Mouse (Mus musculus) liver, embryonic 13.5 days (tissue): Measurements from ENCODE around the gene Tnfrsf21. TPM values are rescaled to one million over a fixed set of nuclear protein-coding genes. Genes with fewer than 3 reads are reported as not detected.

ENCODE experiments used
- ATAC-seq: fragments of 200-750 bp; cut with Nextera tagmentation; 2 replicates; pipeline ENCODE4 v1.8.0; 2017; ENCODE audit warnings: low read depth, mild to moderate bottlenecking, moderate number of reproducible peaks, moderate library complexity
- DNase-seq: peaks from one replicate; pipeline ENCODE4 v3.0.0; 2022
- H3K27ac ChIP-seq: fragments of 300-500 bp; sonication (generic); 2 replicates; pipeline ENCODE4 v1.5.1; 2015; ENCODE audit warnings: moderate library complexity, mild to moderate bottlenecking, inconsistent platforms
- H3K27me3 ChIP-seq: fragments of 300-500 bp; sonication (generic); 2 replicates; pipeline ENCODE4 v1.6.1; 2015; ENCODE audit warnings: mild to moderate bottlenecking, inconsistent platforms
- H3K36me3 ChIP-seq: fragments of 300-500 bp; sonication (generic); 2 replicates; pipeline ENCODE4 v1.6.1; 2015; ENCODE audit warnings: mild to moderate bottlenecking, inconsistent platforms
- H3K4me1 ChIP-seq: fragments of 300-500 bp; sonication (generic); replicated peaks from 2 replicates; pipeline ENCODE4 v1.6.1; 2015; ENCODE audit warnings: inconsistent platforms
- H3K4me2 ChIP-seq: fragments of 300-500 bp; sonication (generic); 2 replicates; pipeline ENCODE4 v1.6.1; 2015; ENCODE audit warnings: inconsistent platforms, mild to moderate bottlenecking, moderate library complexity
- H3K4me3 ChIP-seq: fragments of 300-500 bp; sonication (generic); replicated peaks from 2 replicates; pipeline ENCODE4 v1.5.1; 2015; ENCODE audit warnings: mild to moderate bottlenecking, inconsistent platforms
- H3K9ac ChIP-seq: fragments of 300-500 bp; sonication (generic); 2 replicates; pipeline ENCODE4 v1.6.1; 2015; ENCODE audit warnings: mild to moderate bottlenecking, inconsistent platforms
- H3K9me3 ChIP-seq: fragments of 300-500 bp; sonication (generic); replicated peaks from 2 replicates; pipeline ENCODE4 v1.6.1; 2016; ENCODE audit warnings: inconsistent platforms
- WGBS: fragments of 180-500 bp; shearing (Covaris S2); methylation state at CpG from one replicate; pipeline ENCODE4 v1.1.7; 2015; ENCODE audit not compliant: insufficient replicate concordance; 5-methylcytosine and 5-hydroxymethylcytosine counted together
- polyA plus RNA-seq: library from polyadenylated mRNA; unstranded; fragments of >200 nt; fragmentation: Nextera tagmentation; extraction: Ambion mirVana; gene quantifications from 2 replicates; pipeline ENCODE4 v1.2.1, GENCODE M21; 2015

The Tnfrsf21 gene
- polyA plus RNA-seq, 1 experiment from 2014 or later, result 25.6 TPM

DNA sequence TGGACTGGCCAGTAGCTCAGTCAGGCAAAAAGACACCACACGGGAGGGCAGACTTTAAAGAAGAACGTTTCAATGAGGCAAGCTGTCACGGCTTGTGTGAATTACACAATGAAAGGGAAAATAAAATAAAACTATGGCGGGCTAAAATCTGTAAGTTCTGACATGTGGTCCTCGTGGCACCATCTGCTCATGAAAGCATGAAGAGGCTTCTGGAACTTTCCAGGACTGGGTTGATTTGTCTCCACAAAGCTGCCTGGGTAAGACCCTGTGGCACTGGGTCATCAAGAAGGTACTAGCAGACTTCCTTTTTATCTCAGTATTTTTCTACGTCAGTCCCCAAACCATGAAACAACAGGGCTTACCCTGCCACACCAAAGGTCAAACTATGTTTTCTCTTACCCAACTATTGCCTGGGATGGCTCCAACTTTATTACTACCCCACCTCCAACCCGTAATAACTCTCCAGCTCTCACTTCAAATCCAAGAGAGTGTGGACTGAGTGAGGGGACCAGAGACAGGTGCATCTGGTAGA, 16.8 kb upstream of the Tnfrsf21 start:
- ATAC-seq (no peak), DNase-seq (no peak)
- 56% methylated on average over 7 of the region's 7 CpGs for WGBS
- Histone ChIP-seq H3K4me3 (no peak overlapping the region), H3K27me3 (no peaks in the 10 kb centered on the region), H3K4me1 (no peaks in the 10 kb centered on the region), H3K27ac (no peak overlapping the region), H3K4me2 (no peak overlapping the region), H3K9me3 (no peaks in the 10 kb centered on the region), H3K9ac (no peak overlapping the region), H3K36me3 (no peaks in the 10 kb centered on the region)

DNA sequence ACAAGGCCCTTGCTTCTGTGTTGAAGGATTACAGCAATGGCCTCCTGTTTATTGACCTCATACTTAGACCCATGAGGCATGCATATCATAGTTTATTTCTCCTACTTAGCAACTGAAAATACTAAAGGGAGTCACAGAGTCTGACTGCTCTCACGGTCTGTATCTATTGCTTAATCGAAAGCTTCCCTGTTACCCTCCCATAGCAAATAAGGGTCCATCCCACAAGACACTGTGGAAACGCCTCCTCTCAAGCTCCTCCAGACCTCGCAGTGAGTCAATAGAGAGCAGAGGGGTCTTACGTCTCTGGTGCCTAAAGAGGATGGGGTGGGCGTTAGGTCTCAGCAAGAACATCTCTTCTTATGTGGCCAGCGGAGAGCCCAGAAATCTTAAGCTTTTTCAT, 15.8 kb upstream of the Tnfrsf21 start:
- ATAC-seq (no peak), DNase-seq (no peak)
- Histone ChIP-seq H3K9me3 (no peaks in the 10 kb centered on the region), H3K4me1 (no peaks in the 10 kb centered on the region), H3K4me2 (no peak overlapping the region), H3K4me3 (no peak overlapping the region), H3K9ac (no peak overlapping the region), H3K27me3 (no peaks in the 10 kb centered on the region), H3K36me3 (no peaks in the 10 kb centered on the region), H3K27ac (no peak overlapping the region)
- WGBS, result 73% methylated on average over 7 of the region's 7 CpGs

DNA sequence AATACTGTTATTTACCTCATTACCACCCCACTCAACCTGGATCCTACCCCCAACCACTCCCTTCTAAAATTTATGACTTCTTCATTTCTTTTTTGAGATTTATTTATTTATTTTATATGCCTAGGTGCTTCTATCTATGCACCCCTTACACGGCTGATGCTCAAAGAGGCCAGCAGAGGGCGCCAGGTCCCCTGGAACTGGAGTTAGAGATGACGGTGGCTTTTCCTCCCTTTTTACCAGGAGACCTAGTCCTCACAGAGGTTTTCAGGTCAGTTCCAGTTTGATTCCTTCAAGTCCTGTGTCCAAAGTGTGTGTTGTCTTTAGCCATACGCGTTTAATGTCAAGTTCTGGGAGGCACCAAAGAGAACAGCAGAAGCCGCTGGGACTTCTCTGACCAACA, 3.6 kb upstream of the Tnfrsf21 start:
- Histone ChIP-seq H3K4me1 (peaks cover 7% of the 10 kb centered on the region), H3K4me3 (no peak overlapping the region), H3K9ac (no peak overlapping the region), H3K36me3 (no peaks in the 10 kb centered on the region), H3K27ac (no peak overlapping the region), H3K4me2 (no peak overlapping the region), H3K27me3 (0 out of 2 replicates have a peak, but pooled peaks cover 11% of the 10 kb centered on the region), H3K9me3 (no peaks in the 10 kb centered on the region)
- WGBS, result 16% methylated on average over 6 of the region's 6 CpGs
- ATAC-seq (no peak), DNase-seq (peak; percentile 50)

DNA sequence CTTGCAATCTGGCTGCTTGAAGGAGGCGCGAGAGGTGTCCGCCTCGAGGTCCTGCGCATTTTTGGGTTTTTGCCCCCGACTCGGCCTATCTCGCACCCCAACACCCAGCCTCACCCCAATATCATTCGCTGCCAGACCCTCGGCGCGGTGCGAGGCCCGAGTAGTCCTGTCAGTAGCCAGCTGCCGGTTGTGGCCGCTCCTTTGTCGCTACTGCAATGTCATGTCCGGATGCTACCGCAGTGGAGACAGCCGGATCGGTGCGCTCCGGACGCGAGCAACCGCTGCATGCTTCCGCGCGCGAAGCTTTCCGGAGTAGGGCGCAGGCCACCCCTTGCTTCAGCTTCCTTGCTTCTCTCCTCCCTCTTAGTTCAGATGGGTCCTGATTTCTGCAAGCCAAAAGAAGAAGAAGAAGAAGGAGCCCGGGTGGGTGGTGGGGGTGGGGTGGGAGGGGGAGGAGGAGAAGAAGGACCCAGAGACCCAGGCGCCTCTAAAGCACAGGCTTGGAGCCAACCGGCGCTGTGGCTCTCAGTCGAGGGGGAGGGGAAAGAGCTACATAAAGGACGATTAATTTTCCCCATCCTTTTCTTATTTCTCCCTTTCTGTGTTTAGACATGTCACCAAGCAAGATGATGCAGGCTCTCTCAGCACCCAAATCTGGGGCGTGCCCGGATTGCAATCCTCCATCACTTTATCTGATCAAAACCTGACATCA, 1.1 kb downstream of the Tnfrsf21 start:
- H3K4me2 ChIP-seq, result peak overlapping the region; percentile 86
- peaks cover 31% of the 10 kb centered on the region for H3K36me3 ChIP-seq
- under 1% methylated on average over 40 of the region's 40 CpGs for WGBS
- H3K27ac ChIP-seq, result peak overlapping the region; percentile 90
- ATAC-seq (peak; percentile 67), DNase-seq (peak; percentile 69)
- 0 out of 2 replicates have a peak, but pooled peaks cover 6% of the 10 kb centered on the region for H3K27me3 ChIP-seq
- no peaks in the 10 kb centered on the region for H3K9me3 ChIP-seq
- H3K4me1 ChIP-seq, result peaks cover 55% of the 10 kb centered on the region
- H3K9ac ChIP-seq, result peak overlapping the region; percentile 98
- H3K4me3 ChIP-seq, result peak overlapping the region; percentile 97

DNA sequence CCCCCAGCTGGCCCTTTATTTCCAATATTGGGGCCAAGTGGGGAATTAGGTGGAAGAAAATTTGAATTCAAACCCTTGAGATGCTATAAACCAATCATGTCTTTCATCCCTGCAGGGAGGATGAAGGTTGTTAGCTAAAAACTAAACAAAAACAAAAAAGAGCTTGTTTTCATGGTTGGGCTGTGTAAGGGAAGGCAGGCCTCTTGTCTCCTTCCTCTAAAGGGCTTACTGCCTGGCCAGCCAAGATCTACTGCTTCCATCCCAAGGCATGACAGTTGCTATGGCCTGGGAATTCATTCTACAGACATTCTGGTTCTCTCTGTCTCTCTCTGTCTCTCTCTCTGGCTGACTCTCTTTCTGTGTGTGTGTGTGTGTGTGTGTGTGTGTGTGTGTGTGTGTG, 1.7 kb downstream of the Tnfrsf21 start:
- Histone ChIP-seq H3K27me3 (0 out of 2 replicates have a peak, but pooled peaks cover 6% of the 10 kb centered on the region), H3K4me1 (peaks cover 61% of the 10 kb centered on the region), H3K27ac (peak overlapping the region; percentile 90), H3K4me3 (peak overlapping the region; percentile 97), H3K36me3 (peaks cover 35% of the 10 kb centered on the region), H3K4me2 (peak overlapping the region; percentile 86), H3K9ac (peak overlapping the region; percentile 98), H3K9me3 (no peaks in the 10 kb centered on the region)
- ATAC-seq, result no peak
- DNase-seq, result no peak

DNA sequence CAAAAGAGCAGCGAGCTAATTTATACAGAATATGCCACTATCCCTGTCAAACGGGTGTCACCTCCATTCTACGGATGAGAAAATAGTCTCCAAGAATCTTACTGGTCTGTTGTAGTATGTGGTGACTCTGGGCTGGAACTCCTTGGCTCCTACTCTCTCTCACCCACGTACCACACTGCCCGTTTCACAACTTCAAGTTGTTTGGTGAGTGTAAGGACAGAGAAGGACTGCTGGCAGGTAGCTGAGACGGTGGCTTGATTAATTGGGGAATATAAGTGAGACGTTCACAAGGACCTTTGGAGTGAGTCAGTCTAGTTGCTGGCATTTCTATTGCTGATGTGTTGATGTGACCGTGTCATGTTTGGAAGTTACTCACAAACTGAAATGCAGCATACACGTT, 3.3 kb downstream of the Tnfrsf21 start:
- 0 out of 2 replicates have a peak, but pooled peaks cover 3% of the 10 kb centered on the region for H3K27me3 ChIP-seq
- DNase-seq (no peak), ATAC-seq (no peak)
- H3K9me3 ChIP-seq, result no peaks in the 10 kb centered on the region
- WGBS, result 85% methylated on average over 9 of the region's 9 CpGs
- H3K4me1 ChIP-seq, result peaks cover 76% of the 10 kb centered on the region
- peak overlapping the region; percentile 86 for H3K4me2 ChIP-seq
- H3K36me3 ChIP-seq, result peaks cover 35% of the 10 kb centered on the region
- H3K9ac ChIP-seq, result peak overlapping the region; percentile 98
- H3K27ac ChIP-seq, result peak overlapping the region; percentile 90
- 0 out of 2 replicates have a peak overlapping the region, but pooled peaks have one; percentile 2 for H3K4me3 ChIP-seq

DNA sequence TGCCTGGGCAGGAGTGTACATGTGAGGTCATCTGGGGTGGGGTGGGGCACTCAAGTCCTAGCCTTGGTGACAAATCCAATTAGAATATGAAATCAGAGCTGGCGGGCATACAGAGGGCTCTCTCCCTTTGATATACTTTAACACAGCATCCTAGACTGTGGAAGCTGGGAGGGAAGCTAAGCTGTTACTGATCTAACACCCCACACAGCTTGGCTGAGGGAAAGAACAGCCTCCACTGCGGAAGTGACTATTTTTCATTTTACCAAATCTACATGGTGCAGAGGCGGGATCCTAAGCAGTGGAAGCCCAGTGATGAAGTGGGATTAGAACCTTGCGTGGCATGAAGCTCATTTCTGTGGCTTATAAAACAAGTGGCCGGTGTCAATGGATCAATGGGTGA, 4.7 kb downstream of the Tnfrsf21 start:
- DNase-seq, result no peak
- Histone ChIP-seq H3K9me3 (no peaks in the 10 kb centered on the region), H3K27ac (peak overlapping the region; percentile 73), H3K36me3 (peaks cover 35% of the 10 kb centered on the region), H3K27me3 (no peaks in the 10 kb centered on the region), H3K9ac (peak overlapping the region; percentile 11; the same call in 1 of the 2 replicates), H3K4me1 (peaks cover 84% of the 10 kb centered on the region), H3K4me3 (no peak overlapping the region), H3K4me2 (no peak overlapping the region)
- no peak for ATAC-seq
- 87% methylated on average over 5 of the region's 5 CpGs for whole genome bisulfite sequencing

DNA sequence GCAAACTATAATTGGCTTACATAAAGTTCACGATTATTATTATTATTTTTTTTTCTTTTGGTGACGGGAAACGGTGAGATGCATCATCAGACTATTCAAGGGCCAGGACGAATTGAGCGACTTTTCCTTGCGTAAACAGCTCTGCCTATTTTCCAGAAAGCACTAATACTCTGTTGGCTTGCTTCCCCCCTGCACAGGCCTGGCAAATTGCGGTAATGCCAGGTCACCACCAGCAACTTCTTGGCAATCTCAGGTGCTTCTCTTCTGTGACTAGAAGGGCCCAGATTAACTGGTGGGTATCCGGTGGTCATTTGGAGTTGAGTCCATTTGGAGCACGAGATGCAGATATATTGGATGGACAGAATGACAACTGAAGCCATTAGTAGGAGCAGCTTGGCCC, 5.7 kb downstream of the Tnfrsf21 start:
- H3K4me1 ChIP-seq, result peaks cover 92% of the 10 kb centered on the region
- H3K9me3 ChIP-seq, result no peaks in the 10 kb centered on the region
- H3K4me3 ChIP-seq, result no peak overlapping the region
- no peak overlapping the region for H3K4me2 ChIP-seq
- H3K27ac ChIP-seq, result peak overlapping the region; percentile 98
- H3K9ac ChIP-seq, result peak overlapping the region; percentile 1; the same call in 1 of the 2 replicates
- WGBS, result 88% methylated on average over 9 of the region's 9 CpGs
- ATAC-seq, result no peak
- DNase-seq, result no peak
- peaks cover 35% of the 10 kb centered on the region for H3K36me3 ChIP-seq
- H3K27me3 ChIP-seq, result no peaks in the 10 kb centered on the region

DNA sequence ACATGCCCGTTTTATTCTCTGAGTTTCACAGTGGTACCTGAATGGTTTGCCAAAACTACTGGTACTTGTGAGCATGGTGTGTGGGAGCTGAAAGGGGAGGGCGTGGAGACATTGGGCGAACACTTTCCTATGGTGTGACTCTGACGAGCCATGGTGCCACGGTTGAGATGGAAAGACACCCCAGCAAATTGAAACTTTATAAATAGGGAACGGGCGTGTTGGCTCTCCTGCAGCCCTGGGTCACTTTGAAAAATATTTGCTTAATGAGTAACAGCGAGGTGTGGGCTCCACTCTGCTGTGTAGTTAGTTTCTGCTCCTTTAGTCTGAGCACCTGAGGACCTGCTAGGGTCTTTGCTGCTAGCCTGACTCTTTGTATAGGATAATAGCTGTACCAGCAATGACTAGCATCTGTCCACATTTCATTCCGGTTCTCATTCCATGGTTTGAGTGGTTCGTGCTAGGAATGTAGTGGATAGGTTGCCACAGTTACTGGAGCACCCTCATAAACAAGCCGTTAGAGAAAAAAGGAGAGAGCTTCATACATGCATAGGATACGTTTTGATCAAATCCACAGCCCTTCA, 7.4 kb downstream of the Tnfrsf21 start:
- Histone ChIP-seq H3K9ac (peak overlapping the region; percentile 74), H3K9me3 (no peaks in the 10 kb centered on the region), H3K36me3 (peaks cover 35% of the 10 kb centered on the region), H3K27ac (peak overlapping the region; percentile 98), H3K4me3 (no peak overlapping the region), H3K4me1 (peaks cover 97% of the 10 kb centered on the region), H3K27me3 (no peaks in the 10 kb centered on the region), H3K4me2 (peak overlapping the region; percentile 64)
- WGBS, result 76% methylated on average over 12 of the region's 12 CpGs
- DNase-seq, result no peak
- ATAC-seq, result no peak

DNA sequence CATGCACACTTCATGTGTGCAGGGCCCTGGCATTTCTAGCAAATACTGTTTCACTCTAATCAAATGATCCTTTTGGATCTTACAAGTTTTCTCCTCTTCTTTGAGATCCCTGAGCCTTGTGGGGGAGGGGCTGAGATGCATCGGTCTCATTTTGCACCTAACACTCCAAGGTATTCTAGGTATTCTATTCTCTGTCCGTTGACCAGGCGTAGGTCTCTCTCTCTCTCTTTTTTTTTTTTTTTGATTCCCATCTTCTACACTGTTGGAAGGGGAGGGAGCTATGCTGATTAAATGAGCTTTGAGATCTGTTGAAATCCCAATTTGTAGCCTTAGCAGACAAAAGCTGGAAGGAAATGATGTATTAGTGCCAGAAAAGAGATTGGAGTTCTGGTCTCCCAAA, 8.2 kb downstream of the Tnfrsf21 start:
- Histone ChIP-seq H3K9me3 (no peaks in the 10 kb centered on the region), H3K4me3 (peak overlapping the region; percentile 33), H3K9ac (peak overlapping the region; percentile 74), H3K36me3 (peaks cover 30% of the 10 kb centered on the region), H3K27ac (peak overlapping the region; percentile 98), H3K4me2 (peak overlapping the region; percentile 64), H3K4me1 (peaks cover 95% of the 10 kb centered on the region), H3K27me3 (no peaks in the 10 kb centered on the region)
- WGBS, result 24% methylated on average over 3 of the region's 3 CpGs
- DNase-seq, result no peak
- ATAC-seq, result peak; percentile 14; the same call in 1 of the 2 replicates

DNA sequence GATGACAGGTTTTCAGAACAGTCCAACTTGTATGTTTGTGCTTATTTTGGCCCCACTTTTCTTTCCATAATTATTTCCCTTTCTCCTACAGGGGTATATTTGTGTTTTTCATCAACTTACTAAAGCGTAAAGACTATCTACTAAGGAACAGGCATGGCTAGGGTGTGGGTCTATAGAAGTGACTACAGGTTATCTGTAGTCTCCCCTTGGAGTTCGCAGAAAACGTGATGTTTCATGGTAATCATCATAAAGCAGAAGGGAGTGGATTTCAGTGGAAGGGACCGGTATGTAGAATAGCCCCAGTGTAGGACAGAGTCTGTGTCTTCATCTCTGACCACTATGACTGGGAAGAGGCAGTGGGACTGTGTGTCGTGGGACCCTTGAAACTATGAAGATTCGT, 8.7 kb downstream of the Tnfrsf21 start:
- DNase-seq (peak; percentile 74), ATAC-seq (peak; percentile 99)
- Histone ChIP-seq H3K4me2 (peak overlapping the region; percentile 64), H3K9me3 (no peaks in the 10 kb centered on the region), H3K4me1 (peaks cover 95% of the 10 kb centered on the region), H3K27me3 (no peaks in the 10 kb centered on the region), H3K27ac (peak overlapping the region; percentile 98), H3K9ac (peak overlapping the region; percentile 74), H3K4me3 (peak overlapping the region; percentile 41), H3K36me3 (peaks cover 25% of the 10 kb centered on the region)
- 22% methylated on average over 6 of the region's 6 CpGs for WGBS
